Mouse (Mus musculus) WW6 (cell line): Measurements from ENCODE around the gene Ripor2.

Experiments used
- DNase-seq: peaks from one replicate; pipeline ENCODE4 v3.0.0-alpha.2; 2013; ENCODE audit warnings: low read depth, low spot score

The Ripor2 gene

DNA sequence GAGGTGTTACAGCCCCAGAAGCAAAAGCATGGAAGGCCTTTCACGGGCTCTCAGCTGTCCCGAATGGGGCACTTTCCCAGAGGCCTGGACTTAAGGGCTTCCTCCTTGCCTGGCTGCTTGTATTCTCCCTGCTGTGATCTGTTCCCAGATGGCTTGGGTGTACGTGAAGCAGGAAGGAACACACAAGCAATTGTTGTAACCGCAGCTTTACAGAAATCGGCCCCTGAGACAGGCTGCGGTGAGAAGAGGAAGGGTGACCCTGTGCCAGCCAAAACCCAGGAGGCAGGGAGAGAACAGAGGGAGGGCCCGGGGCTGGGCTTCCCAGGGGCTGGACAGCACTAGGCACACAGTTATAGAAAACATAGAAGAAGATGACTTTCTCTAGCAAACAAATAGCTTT, 129.0 kb downstream of the Ripor2 start:
- no peak for DNase-seq

DNA sequence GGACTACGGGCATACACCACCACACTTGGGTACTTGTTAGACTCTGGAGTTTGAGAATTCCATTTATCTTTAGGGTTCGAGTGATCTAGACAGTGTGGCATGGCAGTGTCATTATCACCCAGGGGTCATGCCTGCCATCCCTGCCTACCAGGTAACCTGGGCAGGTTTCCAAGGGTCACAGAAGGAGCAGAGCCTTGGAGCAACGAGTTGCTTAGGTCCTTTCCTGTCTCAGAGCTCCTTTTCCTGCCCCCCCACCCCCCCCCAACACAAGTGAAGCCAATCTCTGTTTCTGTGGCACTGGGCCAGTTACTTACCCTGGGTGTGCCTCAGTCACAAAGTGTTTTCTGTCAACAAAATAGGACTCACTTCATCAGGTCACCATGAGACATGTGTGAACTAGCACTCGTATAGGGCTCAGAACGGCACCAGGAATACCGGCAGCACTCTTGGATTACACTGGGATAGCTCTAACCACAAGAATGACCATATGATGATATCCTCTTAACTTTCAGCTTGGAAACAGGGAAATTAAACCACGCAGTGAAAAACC, 130.7 kb downstream of the Ripor2 start:
- DNase-seq, result no peak

DNA sequence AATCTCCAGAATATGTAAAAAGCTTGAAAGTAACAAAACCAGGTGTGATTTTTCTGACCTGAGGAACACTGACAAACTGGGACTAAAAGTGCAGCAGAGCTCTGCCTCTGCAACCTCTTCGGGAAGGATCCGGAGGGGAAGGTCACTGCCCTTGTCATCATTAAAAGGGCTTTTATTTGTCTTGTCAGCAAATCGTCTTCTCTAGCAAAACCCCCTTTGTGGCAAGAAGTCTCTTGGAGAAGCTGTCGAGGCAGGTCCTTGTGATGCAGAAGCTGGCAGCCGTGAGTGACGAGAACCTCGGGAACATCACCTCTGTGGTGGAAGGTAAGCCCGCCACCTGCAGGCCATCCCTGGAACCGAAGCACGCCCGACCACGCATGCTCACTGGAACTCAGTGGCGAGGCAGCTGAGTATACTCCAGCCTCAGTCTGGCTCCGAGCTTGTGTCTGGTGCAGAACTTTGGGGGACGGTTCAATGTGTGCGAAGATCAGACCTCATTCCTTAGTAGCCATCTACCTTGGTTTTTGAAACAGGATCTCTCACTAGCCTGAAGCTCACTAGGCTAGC, 131.5 kb downstream of the Ripor2 start:
- DNase-seq, result peak; percentile 67

DNA sequence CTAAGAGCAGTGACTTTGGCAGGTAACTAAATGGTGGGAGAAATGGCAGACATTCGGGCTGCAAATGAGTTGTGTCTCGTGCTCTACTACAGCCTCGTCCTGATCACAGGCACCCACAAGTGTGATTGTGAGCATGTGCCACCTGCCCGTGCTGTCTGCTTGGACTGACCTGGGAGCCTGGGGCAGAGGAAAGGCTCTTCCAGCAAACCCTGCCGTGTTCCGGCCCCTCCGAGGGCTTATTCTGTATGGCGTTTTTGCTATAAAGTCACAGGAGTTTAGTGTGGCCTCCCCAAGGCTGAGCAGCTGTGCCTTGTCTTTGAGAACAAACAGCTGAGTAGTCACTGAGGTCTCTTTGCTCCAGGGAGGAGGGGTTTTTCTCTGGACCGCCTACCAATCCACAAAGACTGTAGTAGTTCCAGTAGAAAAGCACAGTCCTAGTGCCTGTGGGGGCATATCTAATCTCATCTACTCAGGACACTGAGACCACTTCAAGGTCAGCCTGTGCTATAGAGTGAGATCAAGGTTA, 132.4 kb downstream of the Ripor2 start:
- DNase-seq, result no peak

DNA sequence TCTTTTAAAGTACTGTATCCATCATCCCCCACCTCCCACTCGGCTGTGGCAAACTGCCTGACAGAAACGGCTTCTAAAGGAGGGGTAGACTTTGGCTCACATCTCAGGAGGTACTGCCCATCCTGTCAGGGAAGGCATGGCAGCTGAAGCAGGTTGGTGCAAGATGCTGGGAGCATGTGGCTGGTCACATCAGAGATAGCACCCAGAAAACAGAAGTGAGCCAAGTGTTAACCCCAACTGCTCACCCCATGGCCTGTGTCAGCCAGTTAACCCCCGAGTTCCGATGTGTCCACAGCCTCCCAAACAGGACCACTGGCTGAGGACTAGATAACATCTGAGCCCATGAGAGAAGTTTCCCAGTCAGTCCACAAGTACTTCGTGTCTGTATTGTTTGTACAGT, 133.6 kb downstream of the Ripor2 start:
- no peak for DNase-seq

DNA sequence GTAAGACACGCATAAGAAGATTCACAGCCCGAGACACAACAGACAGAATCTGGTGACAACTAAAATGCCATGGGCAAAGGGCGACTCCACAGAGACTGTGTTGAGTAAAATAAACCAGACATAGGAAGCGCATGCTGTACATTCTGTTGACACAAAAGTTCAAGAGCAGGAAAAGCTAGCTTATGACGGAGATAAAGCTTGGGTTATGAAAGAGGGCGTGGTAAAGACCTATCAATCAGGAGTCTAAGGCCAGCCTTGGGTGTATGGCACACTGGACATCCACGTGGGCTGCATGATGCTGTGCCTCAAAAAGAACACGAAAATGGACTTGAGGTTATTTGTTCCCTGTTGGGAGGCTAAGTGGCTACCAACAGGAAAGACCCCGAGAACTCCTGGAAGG, 134.5 kb downstream of the Ripor2 start:
- no peak for DNase-seq

DNA sequence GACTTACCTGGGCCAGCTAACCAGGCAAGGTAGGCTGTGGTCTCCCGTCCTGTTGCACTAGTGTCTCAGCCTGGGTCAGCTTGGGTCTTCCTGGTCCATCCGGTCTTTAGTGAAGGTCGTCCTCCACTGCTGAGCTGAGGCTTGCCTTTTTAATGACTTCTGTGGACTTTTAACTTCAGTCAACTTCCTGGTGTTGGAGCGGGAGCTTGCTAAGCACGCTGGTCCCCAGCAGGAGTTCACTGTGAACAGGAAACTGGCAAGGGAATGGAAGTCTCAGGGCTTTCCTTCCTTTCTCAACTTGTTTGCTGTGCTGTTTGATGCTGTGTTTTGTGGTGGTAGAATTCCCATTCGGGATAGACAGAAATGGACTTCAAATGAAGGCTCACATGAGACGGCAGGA, 135.7 kb downstream of the Ripor2 start:
- DNase-seq, result no peak

DNA sequence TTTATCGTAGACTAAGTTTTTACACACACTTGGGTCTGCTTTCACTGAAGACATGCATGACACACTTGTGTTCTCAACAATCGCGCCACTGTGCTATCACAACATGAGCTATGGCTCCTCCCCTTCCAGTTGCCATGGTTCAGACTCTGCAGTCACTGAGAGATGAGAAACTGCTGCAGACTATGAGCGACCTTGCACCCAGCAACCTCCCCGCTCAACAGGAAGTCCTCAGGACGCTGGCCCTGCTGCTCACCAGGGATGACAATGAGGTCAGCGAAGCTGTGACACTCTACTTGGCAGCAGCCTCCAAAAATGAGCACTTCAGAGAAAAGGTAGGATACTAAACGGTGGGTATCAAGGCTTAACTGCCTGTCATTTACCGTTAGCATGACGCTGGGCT, 139.5 kb downstream of the Ripor2 start:
- DNase-seq, result no peak

DNA sequence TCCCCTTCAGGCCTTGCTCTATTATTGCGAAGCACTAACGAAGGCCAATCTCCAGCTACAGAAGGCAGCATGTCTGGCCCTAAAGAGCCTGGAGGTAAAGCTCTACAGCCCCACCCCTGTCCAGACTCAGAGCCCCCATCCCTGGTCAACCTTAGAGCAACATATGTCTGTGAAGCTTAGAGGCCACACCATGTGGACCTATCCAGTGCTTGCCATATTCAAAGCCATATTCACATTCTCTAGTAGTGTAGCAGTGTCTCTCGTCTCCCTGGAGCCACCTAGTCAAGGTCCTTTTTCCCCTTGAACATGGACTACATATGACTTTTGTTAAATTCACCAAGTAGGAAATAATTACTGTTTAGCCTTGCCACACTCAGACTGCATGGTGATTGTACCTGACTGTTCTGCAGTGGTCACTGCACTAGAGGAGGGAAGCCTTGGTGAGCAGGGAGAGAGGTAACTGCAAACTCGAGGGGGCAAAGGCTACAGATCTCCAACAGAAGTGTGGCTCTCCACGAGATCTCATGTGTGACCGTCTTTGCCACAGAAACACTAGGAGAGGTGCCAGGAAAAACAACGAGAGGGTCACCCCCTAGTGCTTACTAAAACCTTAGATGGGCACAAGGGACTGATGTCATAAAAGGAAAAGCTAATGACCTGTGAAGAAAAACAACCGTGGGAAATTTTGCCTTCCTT, 141.9 kb downstream of the Ripor2 start:
- DNase-seq, result no peak

DNA sequence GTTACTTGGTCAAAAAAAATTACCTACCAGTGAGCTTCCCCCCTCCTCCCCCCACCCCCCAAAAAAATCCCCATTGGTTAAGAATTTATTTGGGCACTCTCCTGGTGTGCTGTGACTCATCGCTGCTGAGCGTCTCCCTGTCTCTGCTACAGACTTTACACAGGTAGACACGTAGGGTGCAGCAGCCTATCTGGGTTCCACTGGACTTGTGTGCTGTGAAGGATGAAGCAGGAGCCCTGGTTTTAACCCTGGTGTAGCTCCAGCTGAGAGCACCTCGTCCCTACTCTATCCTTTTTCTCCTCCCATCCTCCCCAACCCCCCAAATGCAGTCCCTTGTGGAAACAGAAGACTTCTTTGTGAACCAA, 142.4 kb downstream of the Ripor2 start:
- DNase-seq, result no peak

DNA sequence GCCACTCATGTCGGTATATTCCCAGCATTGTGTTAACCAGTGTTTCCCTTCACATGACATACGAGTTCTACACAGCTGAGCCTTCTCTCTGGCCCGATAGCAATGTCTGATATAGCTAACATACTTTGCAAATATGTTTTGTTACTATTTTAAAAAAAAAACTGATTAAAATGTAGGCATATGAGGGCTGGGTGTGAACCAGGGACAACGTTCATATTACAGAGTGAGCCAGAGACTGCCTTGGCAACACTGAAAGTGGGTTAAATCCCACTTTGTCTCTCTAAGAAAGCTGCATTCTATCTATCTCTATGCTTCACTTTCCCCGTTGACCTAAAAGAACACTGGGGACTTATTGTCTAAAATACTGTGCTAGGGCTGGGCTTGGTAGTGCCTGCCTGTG, 147.1 kb downstream of the Ripor2 start:
- DNase-seq, result no peak

DNA sequence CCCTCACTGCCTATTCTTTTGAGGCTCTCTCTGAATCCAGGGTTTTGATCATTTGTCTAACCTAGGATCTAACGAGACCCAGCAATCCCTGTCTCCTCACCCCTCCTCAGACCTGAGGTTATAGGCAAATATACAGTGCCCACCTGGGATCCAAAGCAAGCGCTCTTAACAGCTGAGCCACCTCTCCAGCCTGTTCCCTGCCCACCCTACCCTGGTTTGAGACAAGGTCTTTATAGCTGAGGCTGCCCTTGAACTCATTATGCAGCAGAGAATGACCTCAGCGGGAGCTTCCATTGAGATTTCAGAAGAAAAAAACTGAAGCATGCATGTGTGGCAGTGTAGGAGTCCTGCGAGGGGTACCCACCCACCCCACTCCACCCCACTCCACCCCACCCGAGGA, 152.5 kb downstream of the Ripor2 start:
- no peak for DNase-seq

DNA sequence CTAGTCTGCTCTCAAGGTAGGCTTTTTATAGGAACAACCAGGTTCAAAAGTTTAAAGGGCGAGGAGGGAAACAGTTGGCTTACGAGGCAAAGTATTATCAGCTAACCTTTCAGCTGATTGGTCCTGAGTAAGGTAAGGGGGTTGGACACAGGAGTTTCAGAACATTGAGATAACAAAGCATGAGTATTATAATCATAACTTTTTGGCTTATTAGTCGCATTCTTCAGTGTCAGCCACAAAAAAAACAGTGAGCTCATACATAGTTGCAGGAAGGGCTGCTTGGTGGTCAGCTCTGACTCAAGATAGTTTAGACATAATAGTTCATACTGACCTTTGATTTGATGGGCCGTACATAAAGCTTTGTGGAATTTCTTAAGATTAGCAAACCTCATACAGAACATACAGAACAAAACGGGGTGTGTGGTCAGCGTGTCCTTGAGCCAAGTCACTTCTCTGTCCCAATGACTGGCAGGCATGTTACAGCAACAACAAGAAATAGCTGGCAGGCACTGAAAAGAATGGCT, 153.7 kb downstream of the Ripor2 start:
- no peak for DNase-seq

DNA sequence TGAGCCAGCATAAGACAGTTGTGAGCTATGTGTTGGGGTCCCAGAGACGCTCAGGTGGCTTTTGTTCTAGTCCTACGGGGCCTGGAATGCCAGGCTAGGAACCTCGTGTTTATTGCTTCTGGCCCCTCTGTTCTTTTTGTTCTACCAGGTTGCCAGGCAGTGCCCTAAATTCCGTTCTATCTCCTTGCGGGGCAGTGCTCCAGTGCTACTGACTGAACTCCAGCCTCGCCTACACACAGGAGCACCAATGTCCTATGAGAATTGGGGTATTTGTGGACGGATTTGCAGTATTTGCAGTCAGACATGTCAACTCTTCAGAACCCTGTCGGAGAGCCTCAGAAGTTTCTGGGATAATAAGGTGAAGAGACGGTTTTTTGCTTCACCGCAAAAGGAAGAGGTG, 159.0 kb downstream of the Ripor2 start, which contains the start of gene Armh2:
Armh2 (plus strand) TSS at position 205 of the 400 bp plus-strand sequence.
- no peak for DNase-seq

DNA sequence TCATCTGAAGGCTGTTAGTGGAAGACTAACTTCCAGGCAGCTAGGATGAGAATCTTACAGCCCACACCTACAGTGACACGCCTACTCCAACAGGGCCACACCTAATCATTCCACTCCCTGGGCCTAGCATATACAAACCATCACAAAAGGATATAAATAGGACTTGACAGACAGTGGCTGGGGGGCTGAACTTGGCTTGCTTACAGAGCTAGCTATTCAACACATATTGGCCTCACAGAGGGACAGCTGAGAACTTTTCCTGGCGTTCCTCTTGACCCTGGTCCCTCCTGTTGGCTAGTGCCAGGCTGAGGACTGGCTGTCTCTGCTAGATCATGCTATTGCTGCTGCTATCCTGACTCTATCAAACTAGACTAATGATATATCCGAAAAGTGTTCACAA, 165.8 kb downstream of the Ripor2 start:
- DNase-seq, result no peak

DNA sequence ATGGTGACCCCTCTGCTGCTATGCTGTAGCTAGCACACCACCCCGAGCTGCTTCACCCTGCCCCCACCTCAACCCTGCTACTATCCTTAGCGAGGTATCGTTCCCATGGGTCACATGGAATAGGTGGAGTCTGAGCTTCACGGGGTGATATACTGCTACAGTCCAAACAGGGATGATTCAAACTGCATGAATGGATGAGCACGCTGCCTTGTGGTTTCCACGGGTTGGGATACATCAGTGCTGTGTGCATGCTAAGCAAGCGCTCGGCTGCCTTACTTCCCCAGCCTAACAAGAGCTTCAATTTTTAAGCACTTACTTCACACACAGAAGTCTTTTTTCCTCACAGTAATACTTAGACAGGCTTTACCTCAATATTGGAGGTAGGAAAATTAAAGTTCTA, 168.8 kb downstream of the Ripor2 start:
- DNase-seq, result no peak

DNA sequence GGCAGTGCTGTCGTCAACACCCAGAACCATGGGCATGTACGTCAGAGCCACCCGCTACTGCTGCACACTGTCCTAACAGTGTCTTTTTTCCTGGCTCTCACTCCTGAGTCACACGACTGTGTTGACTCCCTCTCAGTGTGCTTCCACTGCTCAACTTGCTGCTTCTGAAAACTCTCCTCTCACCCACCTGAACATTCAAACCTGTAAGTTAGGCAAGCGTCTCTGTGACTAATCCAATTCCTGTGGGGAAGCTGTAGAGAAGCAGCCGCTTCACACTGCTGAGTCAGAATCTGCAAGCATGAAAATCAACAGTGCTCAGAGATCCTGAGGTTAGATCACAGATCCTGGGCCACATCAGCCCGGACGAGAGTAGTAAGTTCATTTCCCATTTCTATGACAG, 169.4 kb downstream of the Ripor2 start:
- DNase-seq, result no peak

DNA sequence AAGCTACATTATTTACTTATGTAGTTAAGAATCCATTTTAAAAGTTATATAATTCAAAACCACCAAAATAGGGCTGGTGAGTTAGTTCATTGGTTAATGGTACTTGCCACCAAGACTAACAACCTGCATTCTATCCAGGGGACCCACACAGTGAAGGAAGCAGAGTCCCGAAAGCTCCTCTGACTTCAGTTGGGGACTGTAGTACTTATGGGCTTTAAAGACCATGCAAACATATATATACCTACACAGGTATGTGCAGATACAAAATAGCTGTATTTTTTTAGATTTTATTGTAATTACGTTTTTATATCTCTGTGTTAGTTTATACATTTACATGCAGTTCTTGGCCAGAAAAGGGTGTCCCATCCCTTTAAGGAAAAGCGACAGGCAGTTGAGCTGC, 174.8 kb downstream of the Ripor2 start:
- DNase-seq, result no peak

DNA sequence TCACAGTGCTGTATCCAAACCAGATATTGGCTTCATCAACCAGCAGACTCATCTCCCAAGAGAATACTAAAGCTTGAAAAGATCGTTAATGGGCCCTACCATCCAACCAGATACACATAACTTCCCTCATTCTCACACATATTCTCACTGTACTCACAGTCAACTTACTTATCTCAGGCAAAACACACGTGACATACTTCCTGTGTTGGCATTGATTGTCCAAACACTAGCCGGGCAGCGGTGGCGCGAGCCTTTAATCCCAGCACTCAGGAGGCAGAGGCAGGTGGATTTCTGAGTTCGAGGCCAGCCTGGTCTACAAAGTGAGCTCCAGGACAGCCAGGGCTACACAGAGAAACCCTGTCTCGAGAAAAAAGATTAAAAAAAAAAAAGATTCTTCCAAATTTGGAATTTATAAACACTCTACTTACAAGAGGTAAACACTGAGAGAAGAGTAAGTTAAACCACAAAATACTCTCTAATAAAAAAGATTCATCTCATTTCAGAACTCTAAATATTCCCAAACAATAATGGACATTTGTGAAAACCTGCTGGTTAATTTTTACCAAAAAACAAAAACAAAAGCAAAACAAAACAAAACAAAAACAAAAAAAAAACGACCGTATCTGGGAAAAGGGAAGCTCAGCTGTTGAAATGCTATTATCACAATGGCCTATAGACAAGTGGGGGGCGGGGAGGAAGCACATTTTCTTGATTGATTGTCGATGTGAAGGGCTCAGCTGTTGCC, 176.0 kb downstream of the Ripor2 start:
- no peak for DNase-seq

DNA sequence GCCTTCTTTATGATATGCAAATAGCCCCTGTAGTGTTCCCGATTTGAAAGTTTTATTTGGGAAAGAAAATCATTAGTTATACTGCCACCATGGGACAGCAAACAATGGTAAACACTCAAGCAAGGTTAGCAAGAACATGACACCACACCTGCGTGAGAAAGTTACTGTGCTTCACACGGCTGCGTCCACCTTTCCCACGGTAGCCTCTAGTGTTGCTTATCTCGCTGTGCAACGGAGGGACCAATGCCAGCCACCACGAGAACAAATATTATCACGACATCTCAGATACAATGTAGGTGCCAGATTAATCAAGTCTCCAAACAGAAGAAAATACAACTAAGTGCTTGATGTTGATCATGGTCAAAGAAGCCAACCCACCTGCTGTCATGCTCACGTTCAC, 177.5 kb downstream of the Ripor2 start:
- no peak for DNase-seq

DNA sequence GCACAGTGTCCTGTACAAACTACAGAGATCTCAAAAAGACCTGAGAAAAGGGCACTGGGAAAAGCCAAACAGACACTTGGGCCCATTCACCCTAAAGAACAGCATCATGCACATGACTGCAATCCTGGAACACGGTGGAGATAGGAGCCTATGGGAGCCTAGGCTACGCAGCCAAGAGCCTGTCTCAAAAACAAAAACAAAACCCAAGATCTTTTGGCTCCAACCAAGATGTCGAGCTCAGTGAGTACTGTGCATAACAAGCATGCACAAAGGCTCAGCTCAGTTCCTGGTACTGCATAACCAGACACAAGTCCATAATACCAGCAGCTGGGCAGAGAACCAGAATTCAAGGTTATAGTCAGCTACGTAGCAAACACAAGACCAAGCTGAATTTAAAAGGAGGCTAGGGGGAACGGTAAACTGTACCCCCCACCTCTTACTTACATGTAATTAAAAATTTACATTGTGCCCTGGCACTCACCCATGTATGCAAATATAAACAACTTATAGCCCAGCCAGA, 178.4 kb downstream of the Ripor2 start:
- no peak for DNase-seq

DNA sequence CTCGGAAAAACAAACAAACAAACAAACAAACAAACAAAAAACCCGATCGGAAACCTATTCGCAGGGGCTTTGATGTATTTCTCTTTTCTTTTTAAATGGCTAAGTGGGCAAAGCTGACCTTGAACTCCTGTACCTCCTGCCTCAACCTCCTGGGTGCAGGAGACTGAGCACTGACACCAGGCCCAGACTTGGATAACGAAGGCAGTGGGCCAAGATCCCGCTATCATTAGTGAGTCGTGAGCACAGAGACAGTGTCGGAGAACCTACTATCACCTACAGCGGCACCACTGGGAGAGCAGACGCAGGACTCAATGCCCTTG, 179.1 kb downstream of the Ripor2 start:
- no peak for DNase-seq
